Mouse (Mus musculus) embryonic facial prominence, embryonic 12.5 days (tissue): ENCODE measurements around the gene Ticrr. TPM values are rescaled to one million over a fixed set of nuclear protein-coding genes. Genes with fewer than 3 reads are reported as not detected.

Experiments used
- polyA plus RNA-seq: library from polyadenylated mRNA; unstranded; fragments of >200 nt; fragmentation: Nextera tagmentation; extraction: Ambion mirVana; gene quantifications from 2 replicates; pipeline ENCODE4 v1.2.1, GENCODE M21; 2016

Gene Ticrr
- polyA plus RNA-seq, 1 experiment from 2014 or later = 14.9 TPM

Other genes with a start within 250 kb of the Ticrr start
- gene Polg, start 193.8 kb upstream of the Ticrr start, polyA plus RNA-seq = 42.3 and 42.5 TPM in 2 replicates
- gene Rhcg, start 42.5 kb upstream of the Ticrr start, polyA plus RNA-seq = 0.10 and 0.29 TPM in 2 replicates
- 11.5 and 11.7 TPM in 2 replicates for gene Kif7, start 55.5 kb downstream of the Ticrr start, polyA plus RNA-seq
- 0.13 TPM in 1 of 2 replicates, not detected in the other for gene Plin1, start 72.7 kb downstream of the Ticrr start, polyA plus RNA-seq
- 10.3 and 11.9 TPM in 2 replicates for gene Pex11a, start 82.9 kb downstream of the Ticrr start, polyA plus RNA-seq
- 0.56 TPM in 1 of 2 replicates, not detected in the other for gene Wdr93, start 83.0 kb downstream of the Ticrr start, polyA plus RNA-seq
- not detected in 2 replicates for gene Mesp1, start 133.6 kb downstream of the Ticrr start, polyA plus RNA-seq
- 0.15 and 0.22 TPM in 2 replicates for gene Mesp2, start 150.5 kb downstream of the Ticrr start, polyA plus RNA-seq
- 5.2 and 7.6 TPM in 2 replicates for gene Anpep, start 200.9 kb downstream of the Ticrr start, polyA plus RNA-seq